In the genomic region with DNA sequence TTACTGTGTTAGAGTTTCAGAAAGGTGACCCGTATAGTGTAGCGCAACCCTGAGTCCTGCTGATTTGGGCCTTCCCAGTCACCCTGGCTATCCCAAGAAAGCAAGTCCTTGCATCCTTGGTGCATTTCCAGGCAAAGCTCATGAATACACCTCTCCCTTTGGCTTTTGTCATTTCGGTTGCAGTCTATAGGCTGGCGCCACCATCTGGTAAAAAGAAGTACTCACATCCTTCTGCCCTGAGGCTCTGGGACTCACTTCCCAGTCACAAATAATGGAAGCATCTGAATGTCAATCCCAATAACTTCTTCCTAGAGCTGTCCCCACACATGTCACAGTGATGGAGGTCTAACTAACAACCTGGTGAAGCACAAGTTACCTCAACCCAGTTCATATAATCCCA, we compare ENCODE assay signal across 10 mouse cellular contexts. TPM values are rescaled to one million over a fixed set of nuclear protein-coding genes. Genes with fewer than 3 reads are reported as not detected.
A peak's percentile ranks its signal among the peaks of the same experiment; 100 is the strongest.
DNase-seq lines count a peak whose midpoint lies in the region; TF ChIP-seq lines count a peak whose summit lies in the region.
"Had no signal": no experiment of that assay in that cellular context is flagged by ENCODE, and none has a peak within 500 bp of the region (broad histone marks: within the 10 kb centered on the region; RNA-seq: fewer than 3 reads in every experiment).

No protein-coding gene starts in this region.

- no peaks in the 10 kb centered on the region for H3K36me3 ChIP-seq in CH12.LX (replicated peaks in 1 of 2; ENCODE audit: control insufficient read depth in 1 of 2, insufficient read depth in 1 of 2, low read length in 1 of 2)
- H3K36me3 ChIP-seq: liver, embryonic 13.5 days; neural tube, embryonic 13.5 days had no signal

- H3K27ac ChIP-seq in CH12.LX (ENCODE audit: insufficient read depth, low read depth): no peak overlapping the region
- H3K27ac ChIP-seq: liver, embryonic 13.5 days; neural tube, embryonic 13.5 days had no signal

- DNase-seq in cerebellum, adult 11 months: peak; percentile 4
- no peak for DNase-seq in cerebellum, adult 11-12 months
- peak; percentile 6 to 20 for DNase-seq in kidney, postnatal 4 days
- DNase-seq in kidney, postnatal 10 days: no peak
- DNase-seq in CH12.LX (ENCODE audit: extremely low read depth): peak; percentile 2
- peak; percentile 56 for DNase-seq in embryo, embryonic 10.5 days (ENCODE audit: low spot score)
- no peak for DNase-seq in thymus, adult 18-20 months
- DNase-seq in urinary bladder, postnatal 25 days (ENCODE audit: low spot score): no peak
- DNase-seq: liver, embryonic 13.5 days had no signal

- H3K9me3 ChIP-seq in CH12.LX (replicated peaks; ENCODE audit: low read length): peaks cover 32% of the 10 kb centered on the region
- H3K9me3 ChIP-seq: liver, embryonic 13.5 days; neural tube, embryonic 13.5 days had no signal

- in situ Hi-C loops in CH12.LX (cut with MboI; ENCODE audit: low pct_ligation_motif_present, low pct_unique_long_range_greater_than_20kb, low sequenced_read_pairs): no loop called here

- TF ChIP-seq POLR2A in CH12.LX (IDR thresholded peaks at IDR 0.05; ENCODE audit: low read depth, low read length): no peak

- no peak overlapping the region for H3K9ac ChIP-seq in CH12.LX (ENCODE audit: insufficient read depth, low read depth)
- H3K9ac ChIP-seq: liver, embryonic 13.5 days; neural tube, embryonic 13.5 days had no signal

- no peak for TF ChIP-seq RAD21 in CH12.LX (IDR thresholded peaks at IDR 0.05; ENCODE audit: low read depth, low read length)

- no peak for TF ChIP-seq EP300 in CH12.LX (IDR thresholded peaks at IDR 0.05; ENCODE audit: low read length)

- dilution Hi-C loops in CH12.LX (cut with MboI; ENCODE audit: extremely low pct_ligation_motif_present, extremely low pct_unique_long_range_greater_than_20kb, low sequenced_read_pairs): no loop called here

- H3K27me3 ChIP-seq in CH12.LX (replicated peaks): no peaks in the 10 kb centered on the region
- H3K27me3 ChIP-seq: liver, embryonic 13.5 days; neural tube, embryonic 13.5 days had no signal

- no peak for TF ChIP-seq CTCF in CH12.LX (conservative IDR thresholded peaks at IDR 0.05 in 1 of 2, IDR thresholded peaks at IDR 0.05 in 1 of 2; ENCODE audit: low read depth in 2 of 2, low read length in 2 of 2)

- no peak overlapping the region for H3K4me3 ChIP-seq in CH12.LX (replicated peaks in 1 of 3; ENCODE audit: low read depth in 2 of 3, low read length in 2 of 3, poor library complexity in 1 of 3)
- H3K4me3 ChIP-seq: liver, embryonic 13.5 days; neural tube, embryonic 13.5 days had no signal

- H3K79me2 ChIP-seq in CH12.LX (replicated peaks; ENCODE audit: control insufficient read depth, extremely low read depth, insufficient read depth, poor library complexity, severe bottlenecking): no peaks in the 10 kb centered on the region

- H3K4me1 ChIP-seq in CH12.LX (ENCODE audit: control insufficient read depth in 1 of 2, insufficient read depth in 2 of 2): no peaks in the 10 kb centered on the region
- H3K4me1 ChIP-seq: liver, embryonic 13.5 days; neural tube, embryonic 13.5 days had no signal

- no peak overlapping the region for H3K4me2 ChIP-seq in CH12.LX (ENCODE audit: insufficient read depth, low read depth, poor library complexity, severe bottlenecking)
- H3K4me2 ChIP-seq: liver, embryonic 13.5 days; neural tube, embryonic 13.5 days had no signal

TF ChIP-seq in CH12.LX, 34 proteins besides CTCF, POLR2A, EP300 and RAD21:
- TF ChIP-seq E2F4 (IDR thresholded peaks at IDR 0.05; ENCODE audit: insufficient replicate concordance, low read depth, low read length) (no peak), PAX5 (IDR thresholded peaks at IDR 0.05; ENCODE audit: low read length) (no peak), MXI1 (IDR thresholded peaks at IDR 0.05; ENCODE audit: low read depth, low read length) (no peak), RCOR1 (conservative IDR thresholded peaks at IDR 0.05; ENCODE audit: low read depth, low read length) (no peak), ZNF384 (IDR thresholded peaks at IDR 0.05; ENCODE audit: low read depth, low read length) (no peak), UBTF (IDR thresholded peaks at IDR 0.05; ENCODE audit: low read depth, low read length) (no peak), GABPA (IDR thresholded peaks at IDR 0.05; ENCODE audit: insufficient replicate concordance, low read depth, low read length) (no peak), ZMIZ1 (IDR thresholded peaks at IDR 0.05; ENCODE audit: low read depth, low read length) (no peak), USF2 (conservative IDR thresholded peaks at IDR 0.05; ENCODE audit: low read depth, low read length) (no peak), HCFC1 (IDR thresholded peaks at IDR 0.05; ENCODE audit: low read depth, low read length) (no peak), MAFK (IDR thresholded peaks at IDR 0.05; ENCODE audit: insufficient replicate concordance, low read length) (no peak), SIN3A (IDR thresholded peaks at IDR 0.05; ENCODE audit: low read length) (no peak), SMC3 (IDR thresholded peaks at IDR 0.05; ENCODE audit: low read depth, low read length) (no peak), MEF2A (IDR thresholded peaks at IDR 0.05; ENCODE audit: borderline replicate concordance, low read depth, low read length) (no peak)

RNA-seq across cellular contexts. Expression of gene Kcnma1, which starts 54.4 kb away (rescaled TPM):
- 0.17 TPM in 1 of 2 replicates, not detected in the other for total RNA-seq in CH12.LX (2012; rRNA removed)
- total RNA-seq in CH12.LX (2014; rRNA removed): 0.12 TPM in 1 of 2 replicates, not detected in the other
- polyA plus RNA-seq in CH12.LX (2012; ENCODE audit: insufficient read length, low read depth): 0.10 TPM in 1 of 2 replicates, not detected in the other

Comparison
In these comparisons a context has a peak if more than half of its experiments do, and no peak if none do; other contexts are left out.
1. DNase-seq: peak in cerebellum, adult 11 months (single experiment), kidney, postnatal 4 days (2 of 2), CH12.LX (single experiment) and embryo, embryonic 10.5 days (single experiment); none in cerebellum, adult 11-12 months (single experiment), kidney, postnatal 10 days (single experiment), thymus, adult 18-20 months (0 of 2) and urinary bladder, postnatal 25 days (single experiment).